Mouse (Mus musculus): ENCODE measurements around the gene Tspan18.

- TF ChIP-seq CTCF (IDR thresholded peaks at IDR 0.05; ENCODE audit: extremely low read depth, insufficient read depth, insufficient read length, insufficient replicate concordance) (no peak), POLR2A (IDR thresholded peaks at IDR 0.05; ENCODE audit: low read depth, low read length) (no peak)
Measured at GRCm38 (mm10) chr2:93372097-93372571, 37.8 kb upstream of the Tspan18 start.
